ENCODE assay signal across 11 mouse cellular contexts in genomic region chr17:28743145-28743866, GRCm38 (mm10). TPM values are rescaled to one million over a fixed set of nuclear protein-coding genes. Genes with fewer than 3 reads are reported as not detected.
DNase-seq lines count a peak whose midpoint lies in the region; ATAC-seq lines count a peak whose summit lies in the region.
"Had no signal": no experiment of that assay in that cellular context is flagged by ENCODE, and none has a peak within 500 bp of the region (broad histone marks: within the 10 kb centered on the region; RNA-seq: fewer than 3 reads in every experiment).

No protein-coding gene starts in this region.

- ATAC-seq in lung, embryonic 16.5 days (ENCODE audit: low read depth) = peak; percentile 77
- ATAC-seq in forebrain, embryonic 12.5 days (ENCODE audit: low FRiP score) = no peak

- WGBS in lung, embryonic 16.5 days = 68% methylated on average over 11 of the region's 11 CpGs
- WGBS in forebrain, embryonic 12.5 days = 94% methylated on average over 11 of the region's 11 CpGs

- no peak overlapping the region for H3K9ac ChIP-seq in lung, embryonic 16.5 days (ENCODE audit: low read length)
- no peak overlapping the region for H3K9ac ChIP-seq in forebrain, embryonic 12.5 days
- H3K9ac ChIP-seq: embryonic facial prominence, embryonic 12.5 days; hindbrain, embryonic 15.5 days had no signal

- H3K27me3 ChIP-seq in lung, embryonic 16.5 days (ENCODE audit: control insufficient read depth, insufficient read depth, low read depth, low read length) = no peaks in the 10 kb centered on the region
- no peaks in the 10 kb centered on the region for H3K27me3 ChIP-seq in forebrain, embryonic 12.5 days
- H3K27me3 ChIP-seq: embryonic facial prominence, embryonic 12.5 days; hindbrain, embryonic 15.5 days had no signal

- no peak overlapping the region for H3K27ac ChIP-seq in lung, embryonic 16.5 days (ENCODE audit: low read length)
- H3K27ac ChIP-seq in forebrain, embryonic 12.5 days = no peak overlapping the region
- H3K27ac ChIP-seq: embryonic facial prominence, embryonic 12.5 days; hindbrain, embryonic 15.5 days had no signal

- DNase-seq in lung, postnatal 36 days = no peak
- DNase-seq in frontal cortex, adult 2 months (ENCODE audit: extremely low spot score in 1 of 2, low spot score in 1 of 2) = peak; percentile 71 to 75
- peak; percentile 54 to 71 for DNase-seq in layer of hippocampus, adult 8-10 months (ENCODE audit: low spot score in 2 of 2)
- DNase-seq in right cerebral cortex, postnatal 25 days = peak; percentile 69
- no peak for DNase-seq in neural tube, embryonic 10.5 days (ENCODE audit: extremely low spot score, low spot score)
- no peak for DNase-seq in embryo, embryonic 10 days (ENCODE audit: low spot score)
- DNase-seq: gastrocnemius, postnatal 10 days had no signal

- H3K4me3 ChIP-seq in lung, embryonic 16.5 days (ENCODE audit: low read length) = no peak overlapping the region
- no peak overlapping the region for H3K4me3 ChIP-seq in forebrain, embryonic 12.5 days (replicated peaks)
- H3K4me3 ChIP-seq: embryonic facial prominence, embryonic 12.5 days; hindbrain, embryonic 15.5 days had no signal

- no peaks in the 10 kb centered on the region for H3K9me3 ChIP-seq in lung, embryonic 16.5 days (ENCODE audit: control insufficient read depth, low read length)
- H3K9me3 ChIP-seq in forebrain, embryonic 12.5 days = no peaks in the 10 kb centered on the region
- H3K9me3 ChIP-seq: embryonic facial prominence, embryonic 12.5 days; hindbrain, embryonic 15.5 days had no signal

- H3K36me3 ChIP-seq in lung, embryonic 16.5 days (ENCODE audit: control insufficient read depth, insufficient read depth, low read length) = peaks cover 52% of the 10 kb centered on the region
- peaks cover 87% of the 10 kb centered on the region for H3K36me3 ChIP-seq in forebrain, embryonic 12.5 days (replicated peaks)

- no peaks in the 10 kb centered on the region for H3K4me1 ChIP-seq in lung, embryonic 16.5 days (replicated peaks; ENCODE audit: control insufficient read depth, insufficient read depth, low read length)
- no peaks in the 10 kb centered on the region for H3K4me1 ChIP-seq in forebrain, embryonic 12.5 days
- H3K4me1 ChIP-seq: embryonic facial prominence, embryonic 12.5 days; hindbrain, embryonic 15.5 days had no signal

- H3K4me2 ChIP-seq in lung, embryonic 16.5 days (ENCODE audit: low read depth, low read length) = no peak overlapping the region
- no peak overlapping the region for H3K4me2 ChIP-seq in forebrain, embryonic 12.5 days
- H3K4me2 ChIP-seq: embryonic facial prominence, embryonic 12.5 days; hindbrain, embryonic 15.5 days had no signal

RNA-seq across cellular contexts. Expression of gene AC170998.1, which starts 17.4 kb away (rescaled TPM):
- 2.7 and 3.2 TPM in 2 replicates for polyA plus RNA-seq in lung, embryonic 16.5 days (2015; fragmentation: Nextera tagmentation; extraction: Ambion mirVana)
- 0.95 and 1.1 TPM in 2 replicates for polyA plus RNA-seq in frontal cortex, adult 2 months (2012; rRNA removed)
- 1 to 10 TPM; 2.5 to 5.3 (median 3.2) TPM for total RNA-seq in layer of hippocampus, adult 8-10 months (2022)
- 3.0 and 3.6 TPM in 2 replicates for polyA plus RNA-seq in forebrain, embryonic 12.5 days (2016; fragmentation: Nextera tagmentation; extraction: Ambion mirVana)

RNA-seq across cellular contexts. Expression of gene Mapk13, which starts 25.8 kb away (rescaled TPM):
- 78.6 and 80.0 TPM in 2 replicates for polyA plus RNA-seq in lung, embryonic 16.5 days (2015; fragmentation: Nextera tagmentation; extraction: Ambion mirVana)
- 0.88 and 0.92 TPM in 2 replicates for polyA plus RNA-seq in frontal cortex, adult 2 months (2012; rRNA removed)
- total RNA-seq in layer of hippocampus, adult 8-10 months (2022) = 1 to 10 TPM; 1.0 to 3.5 (median 2.0) TPM
- polyA plus RNA-seq in forebrain, embryonic 12.5 days (2016; fragmentation: Nextera tagmentation; extraction: Ambion mirVana) = 2.5 and 5.3 TPM in 2 replicates

RNA-seq across cellular contexts. Expression of gene Mapk14, which starts 52.2 kb away (rescaled TPM):
- polyA plus RNA-seq in lung, embryonic 16.5 days (2015; fragmentation: Nextera tagmentation; extraction: Ambion mirVana) = 46.1 and 49.8 TPM in 2 replicates
- 108 and 110 TPM in 2 replicates for polyA plus RNA-seq in frontal cortex, adult 2 months (2012; rRNA removed)
- total RNA-seq in layer of hippocampus, adult 8-10 months (2022) = 10 to 100 TPM; 71.5 to 83.8 (median 77.1) TPM
- 38.0 and 39.8 TPM in 2 replicates for polyA plus RNA-seq in forebrain, embryonic 12.5 days (2016; fragmentation: Nextera tagmentation; extraction: Ambion mirVana)

RNA-seq across cellular contexts. Expression of gene Slc26a8, which starts 53.3 kb away (rescaled TPM):
- polyA plus RNA-seq in lung, embryonic 16.5 days (2015; fragmentation: Nextera tagmentation; extraction: Ambion mirVana) = 0.43 and 0.74 TPM in 2 replicates
- polyA plus RNA-seq in frontal cortex, adult 2 months (2012; rRNA removed) = 8.6 TPM in 2 replicates
- total RNA-seq in layer of hippocampus, adult 8-10 months (2022) = 10 to 100 TPM in 1 of 4 experiments, 1 to 10 TPM in 3; 6.6 to 10.6 (median 9.4) TPM
- polyA plus RNA-seq in forebrain, embryonic 12.5 days (2016; fragmentation: Nextera tagmentation; extraction: Ambion mirVana) = 0.80 and 0.90 TPM in 2 replicates

RNA-seq across cellular contexts. Expression of gene Brpf3, which starts 57.6 kb away (rescaled TPM):
- 9.5 and 10.6 TPM in 2 replicates for polyA plus RNA-seq in lung, embryonic 16.5 days (2015; fragmentation: Nextera tagmentation; extraction: Ambion mirVana)
- 39.0 and 44.3 TPM in 2 replicates for polyA plus RNA-seq in frontal cortex, adult 2 months (2012; rRNA removed)
- total RNA-seq in layer of hippocampus, adult 8-10 months (2022) = 10 to 100 TPM; 39.8 to 56.2 (median 50.5) TPM
- polyA plus RNA-seq in forebrain, embryonic 12.5 days (2016; fragmentation: Nextera tagmentation; extraction: Ambion mirVana) = 14.4 and 16.2 TPM in 2 replicates

Comparison
In these comparisons a context has a peak if more than half of its experiments do, and no peak if none do; other contexts are left out.
1. DNase-seq: peak in frontal cortex, adult 2 months (2 of 2), layer of hippocampus, adult 8-10 months (2 of 2) and right cerebral cortex, postnatal 25 days (single experiment); none in lung, postnatal 36 days (single experiment), neural tube, embryonic 10.5 days (single experiment) and embryo, embryonic 10 days (single experiment).
2. RNA of gene Mapk13, which starts 25.8 kb away (polyA plus RNA-seq): 78.6 to 80.0 TPM in lung, embryonic 16.5 days; 2.5 to 5.3 TPM in forebrain, embryonic 12.5 days and 0.88 to 0.92 TPM in frontal cortex, adult 2 months; every median in the first group is over 10 times any median in the second.